Mouse (Mus musculus): ENCODE results near the gene Tmem234. TPM values are rescaled to one million over a fixed set of nuclear protein-coding genes. Genes with fewer than 3 reads are reported as not detected.

Gene Tmem234
- total RNA-seq, 1 experiment from 2014 or later, result 111 TPM

- DNase-seq, result no peak
These were observed 21.8 kb downstream of the Tmem234 start for GRCm38 (mm10) chr4:129622120-129622802.

GRCm38 (mm10) chr4:129622803-129623535, 22.5 kb downstream of the Tmem234 start:
- no peak for DNase-seq

DNA sequence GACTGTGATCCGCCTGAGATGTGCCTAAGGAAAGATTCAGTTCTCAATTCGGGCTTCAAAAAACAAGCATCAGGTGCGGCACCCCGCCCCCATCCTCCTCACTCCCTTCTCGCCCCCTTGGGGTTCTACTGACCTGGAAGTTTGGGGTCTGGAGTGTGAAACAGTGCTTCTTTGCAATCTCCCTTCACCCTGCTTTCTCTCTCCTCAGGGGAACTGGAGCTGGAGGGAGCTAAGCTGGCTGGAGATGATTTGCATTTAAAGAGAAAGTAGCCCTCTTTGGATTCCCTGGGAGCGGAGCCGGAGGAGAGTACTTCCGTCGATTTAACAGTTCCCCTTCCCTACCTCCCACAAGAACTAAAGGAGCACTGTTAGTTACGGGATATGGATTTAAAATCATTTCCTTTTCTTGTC, 23.2 kb downstream of the Tmem234 start, which contains the start of gene Ccdc28b:
Ccdc28b (minus strand) TSS at position 267 of the 411 bp plus-strand sequence.
- DNase-seq, result no peak

DNA sequence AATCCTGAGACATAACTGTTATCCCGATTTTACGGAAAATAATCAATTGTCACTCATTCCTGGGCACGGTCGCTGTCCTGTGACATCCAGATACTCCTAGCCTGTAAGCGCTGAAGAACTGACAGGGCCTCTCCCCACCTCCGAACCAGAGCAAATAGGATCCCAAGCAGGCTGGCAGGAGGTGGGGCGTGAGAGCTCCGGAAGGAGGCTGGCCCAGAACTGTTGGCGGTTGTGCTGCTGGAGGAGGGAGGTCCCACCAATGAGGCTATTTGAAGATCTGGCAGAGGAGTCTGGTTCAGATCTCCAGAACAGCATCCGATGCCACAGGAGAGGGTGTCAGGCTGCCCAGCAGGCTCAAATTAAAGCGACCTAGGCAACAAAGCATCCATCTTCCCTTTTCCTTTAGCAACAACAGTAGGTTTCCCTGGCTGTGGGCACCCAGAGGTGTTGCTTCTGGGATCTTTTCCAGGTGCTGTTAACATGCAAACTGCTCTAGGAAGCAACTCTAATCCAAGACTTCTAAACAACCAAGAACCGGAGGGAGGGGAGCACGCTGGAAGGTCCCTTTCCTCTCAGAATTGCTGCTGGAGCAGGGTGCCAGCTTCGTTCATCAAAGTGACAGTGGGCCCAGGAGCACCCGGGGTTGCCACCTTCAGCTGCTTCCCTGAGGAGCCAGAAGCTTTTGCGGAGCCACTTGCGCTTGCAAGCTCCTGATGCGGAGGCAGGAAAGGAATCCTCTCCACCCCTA, 24.0 kb downstream of the Tmem234 start:
- DNase-seq, result peak; percentile 79

GRCm38 (mm10) chr4:129625029-129625370, 24.5 kb downstream of the Tmem234 start:
- DNase-seq, result peak; percentile 60

DNA sequence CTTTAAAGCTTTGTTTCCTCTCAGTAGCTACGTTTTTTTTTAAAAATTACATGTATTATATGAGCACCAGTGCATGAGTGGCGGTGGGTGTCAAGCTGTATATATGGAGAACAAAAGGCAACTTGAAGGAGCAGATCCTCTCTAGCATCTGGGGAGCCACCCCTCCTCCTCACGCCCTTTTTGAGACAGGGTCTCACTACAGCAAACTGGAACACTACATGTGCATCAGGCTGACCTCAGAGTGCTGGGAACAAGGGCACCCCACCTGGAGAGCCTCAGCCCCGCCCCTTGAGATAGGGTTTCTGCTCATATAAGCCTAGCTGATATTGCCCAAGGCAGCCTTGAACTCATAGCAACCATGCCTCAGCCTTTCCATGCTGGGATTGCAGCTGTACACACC, 25.0 kb downstream of the Tmem234 start:
- no peak for DNase-seq

DNA sequence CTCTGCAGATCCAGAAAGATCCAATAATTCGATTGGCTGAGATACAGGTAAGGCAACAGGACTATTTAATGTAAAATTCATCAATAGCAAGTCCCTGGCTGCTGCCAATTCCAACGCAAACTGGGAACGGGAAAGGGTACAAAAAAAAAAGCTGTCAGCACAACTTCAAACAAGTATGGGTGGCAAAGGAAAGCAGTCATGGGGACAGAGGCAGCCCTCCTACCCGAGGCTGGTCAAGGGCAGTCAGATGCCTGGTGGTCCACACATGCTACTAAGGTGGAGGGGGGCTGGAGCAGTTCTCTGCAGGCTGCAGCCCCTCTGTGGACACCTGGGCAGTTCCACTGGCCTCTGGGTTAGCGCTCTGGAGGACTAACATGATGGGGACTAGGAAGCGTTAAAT, 25.6 kb downstream of the Tmem234 start:
- no peak for DNase-seq

GRCm38 (mm10) chr4:129630944-129631343, 30.5 kb downstream of the Tmem234 start:
- peak; percentile 75 for DNase-seq

GRCm38 (mm10) chr4:129631867-129632266, 31.4 kb downstream of the Tmem234 start:
- DNase-seq, result no peak

DNA sequence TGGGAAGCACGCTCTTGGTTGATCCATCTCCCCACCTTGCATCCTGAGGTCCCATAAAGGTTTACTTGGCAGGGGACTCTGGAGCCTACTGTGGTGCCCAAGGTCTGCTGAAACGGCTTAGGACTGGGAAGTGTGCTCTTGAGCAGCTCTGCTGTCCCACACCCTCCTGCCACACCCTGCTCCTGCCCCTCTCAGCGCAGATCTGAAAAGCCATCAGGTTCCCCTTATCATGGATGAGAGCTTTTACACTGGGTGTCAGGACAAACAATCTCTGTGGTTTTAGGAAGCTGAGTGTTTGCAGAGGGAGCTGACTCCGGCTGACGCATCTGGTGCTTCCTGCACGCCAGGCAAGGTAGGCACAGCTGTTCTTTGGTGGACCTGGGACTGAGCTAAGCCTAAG, 33.4 kb downstream of the Tmem234 start:
- DNase-seq, result no peak

- no peak for DNase-seq
These were observed 38.8 kb downstream of the Tmem234 start for GRCm38 (mm10) chr4:129639221-129639620.

DNA sequence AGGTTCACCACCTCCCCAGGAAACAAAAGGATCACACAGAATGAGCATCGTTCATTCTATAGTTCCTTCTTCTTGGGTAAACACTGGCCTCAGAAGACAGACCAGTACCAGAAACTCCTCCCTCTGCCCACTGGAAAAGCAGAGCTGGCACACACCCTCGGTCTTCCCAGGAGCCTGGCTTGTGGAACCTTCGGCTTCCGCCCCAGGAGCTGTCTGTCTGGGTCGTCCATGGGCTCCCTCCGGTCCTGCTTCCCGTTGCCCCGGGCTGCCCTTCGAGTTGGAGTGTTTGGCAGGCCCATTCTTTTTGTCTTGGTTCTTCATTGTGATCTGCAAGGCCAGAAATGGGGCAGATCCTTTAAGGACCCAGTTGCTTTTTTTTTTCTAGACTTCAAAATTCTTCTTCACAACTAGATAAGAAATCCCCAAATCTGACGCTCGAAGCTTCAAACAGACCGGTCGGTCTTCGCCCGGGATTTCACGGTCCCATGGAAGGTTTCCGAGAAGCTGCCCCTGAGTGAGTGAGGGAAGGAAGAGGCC, 39.7 kb downstream of the Tmem234 start:
- DNase-seq, result peak; percentile 38

DNA sequence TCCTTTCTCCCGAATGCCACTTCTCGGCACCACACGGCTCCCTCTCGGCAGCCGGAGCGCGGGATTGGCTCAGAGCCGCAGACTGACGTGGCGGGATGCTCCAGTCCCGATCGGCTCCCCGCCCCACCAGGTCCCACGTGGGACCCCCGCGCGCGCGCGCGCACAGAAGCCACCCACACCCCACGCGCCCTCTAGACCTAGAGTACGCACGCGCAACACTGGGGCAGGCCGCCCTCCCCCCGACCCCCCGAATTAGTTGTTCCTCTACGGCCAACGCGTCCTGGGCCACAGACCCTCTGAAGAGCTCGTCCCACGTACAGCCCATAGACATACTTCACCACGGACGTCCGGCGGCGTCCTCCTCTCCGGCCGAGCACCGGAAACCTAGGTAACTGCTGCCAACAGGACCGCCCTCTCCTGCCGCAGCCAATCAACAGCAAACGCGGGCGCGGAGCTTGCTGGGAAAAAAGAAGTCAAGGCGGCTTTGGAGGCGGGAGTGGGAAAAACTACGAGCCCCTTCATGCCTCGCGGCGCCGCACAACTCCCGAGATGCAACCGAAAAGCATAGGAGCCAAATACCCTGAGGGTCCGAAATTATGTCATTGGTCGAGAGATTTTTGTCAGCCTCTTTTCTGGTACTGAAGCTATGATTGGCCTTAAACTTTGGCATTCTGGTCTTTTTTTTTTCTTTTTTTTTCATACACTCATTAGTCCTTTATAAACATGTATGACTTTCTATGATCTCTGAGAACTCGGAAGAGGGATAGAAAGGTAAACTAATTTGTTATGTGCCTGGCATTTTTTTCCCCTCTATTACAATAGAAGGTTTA, 40.4 kb downstream of the Tmem234 start, which contains the start of gene Txlna:
Txlna (minus strand) TSS at position 428 of the 830 bp plus-strand sequence.
- peak; percentile 97 for DNase-seq

DNA sequence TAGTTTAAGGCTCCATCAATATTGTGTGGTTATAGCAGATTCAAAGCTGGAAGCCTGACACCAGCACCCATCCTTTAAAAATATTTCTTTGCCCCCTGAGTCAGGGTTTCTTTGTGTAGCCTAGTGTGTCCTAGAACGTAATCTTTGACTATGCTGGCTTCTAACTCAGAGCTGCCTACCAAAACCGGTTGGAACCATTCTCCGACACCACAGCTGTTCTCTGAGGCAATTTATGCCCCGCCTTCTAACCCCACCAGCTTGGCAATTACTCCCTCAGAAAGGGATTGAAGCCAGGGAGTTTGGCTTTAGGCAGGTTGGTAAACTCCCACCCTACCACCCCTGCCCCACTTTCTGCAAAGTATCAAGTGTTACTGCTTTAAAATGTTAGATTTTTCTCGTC, 41.3 kb downstream of the Tmem234 start:
- no peak for DNase-seq

DNA sequence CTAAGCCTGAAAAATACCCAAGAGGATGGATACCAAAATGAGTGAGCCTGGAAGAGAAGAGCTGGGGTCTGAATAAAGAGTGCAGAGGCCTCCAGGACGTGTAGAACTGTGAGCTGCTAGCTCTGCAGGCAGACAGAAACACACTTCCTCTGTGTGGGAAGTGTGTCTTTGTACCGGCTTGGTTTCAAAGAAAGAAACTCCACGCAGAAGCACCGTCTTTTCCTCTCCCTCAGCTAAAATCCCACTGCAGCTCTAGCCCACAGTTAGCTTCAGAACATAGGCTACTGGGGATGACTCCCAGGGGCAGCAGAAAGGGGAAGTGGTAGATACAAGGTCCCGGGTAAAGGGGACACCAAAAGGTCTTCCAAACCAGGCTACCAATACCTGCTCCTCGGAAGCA, 44.7 kb downstream of the Tmem234 start:
- DNase-seq, result no peak

DNA sequence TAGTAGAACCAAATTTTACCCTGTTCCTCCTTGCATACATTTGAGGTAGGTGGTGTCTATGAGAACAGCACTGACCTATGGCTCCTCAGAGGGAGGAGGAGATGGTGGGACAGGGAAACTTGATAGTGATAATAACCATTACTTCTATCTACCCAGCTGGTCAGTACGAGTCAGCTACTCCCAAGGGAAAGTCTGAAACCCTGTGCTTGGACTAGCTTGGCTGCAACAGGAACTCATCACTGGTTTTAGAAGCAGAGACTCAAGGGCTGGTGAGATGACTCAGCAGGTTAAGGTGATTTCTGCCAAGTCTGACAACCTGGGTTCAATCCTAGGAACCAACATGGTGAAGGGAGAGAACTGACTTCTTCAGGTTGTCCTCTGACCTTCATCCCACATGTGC, 48.2 kb downstream of the Tmem234 start:
- no peak for DNase-seq

GRCm38 (mm10) chr4:129650359-129650758, 49.9 kb downstream of the Tmem234 start:
- no peak for DNase-seq

DNA sequence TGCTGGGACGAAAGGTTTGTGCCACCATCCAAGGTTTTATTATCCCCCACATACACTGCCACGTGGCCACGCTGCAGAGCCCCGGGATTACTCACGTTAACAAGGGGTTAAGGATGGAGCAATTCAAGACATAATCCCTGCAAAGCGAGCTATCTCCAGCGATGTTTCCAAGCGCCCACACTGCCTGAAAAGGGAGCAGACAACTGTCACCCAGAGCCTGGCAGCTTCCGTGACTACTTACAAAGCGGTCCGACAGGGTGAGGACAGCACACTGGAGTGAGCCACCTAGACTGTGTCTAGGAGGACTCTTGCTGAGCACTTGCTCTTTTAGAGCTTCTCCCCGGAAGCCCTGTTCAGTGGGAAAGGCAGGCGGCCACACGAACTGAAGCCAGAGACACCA, 54.3 kb downstream of the Tmem234 start:
- DNase-seq, result no peak

GRCm38 (mm10) chr4:129661584-129661983, 61.1 kb downstream of the Tmem234 start:
- no peak for DNase-seq

DNA sequence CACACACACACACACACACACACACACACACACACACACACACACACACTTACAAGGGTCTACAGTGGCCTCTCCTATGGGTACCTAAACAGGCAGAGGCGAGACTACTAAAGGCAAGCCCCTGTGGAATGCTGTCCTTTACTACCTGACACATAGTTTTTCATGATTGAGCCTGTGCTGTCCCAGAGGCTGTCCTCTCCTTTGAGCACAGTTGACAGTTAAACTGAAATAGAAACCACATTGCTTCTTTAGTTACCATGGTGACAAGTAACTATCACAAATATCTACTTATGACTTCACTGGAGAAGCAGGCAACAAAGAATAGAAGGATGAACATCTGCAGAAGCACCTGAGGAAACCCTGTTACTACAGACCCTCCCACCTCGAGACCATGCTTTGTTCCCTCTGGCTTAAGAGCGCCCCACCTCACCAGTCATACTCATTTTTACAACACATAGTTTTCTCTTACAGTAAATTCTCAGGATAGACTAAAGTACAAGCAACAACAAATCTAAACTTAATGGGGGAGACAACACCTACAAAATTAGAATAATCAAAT, 61.9 kb downstream of the Tmem234 start:
- DNase-seq, result no peak

DNA sequence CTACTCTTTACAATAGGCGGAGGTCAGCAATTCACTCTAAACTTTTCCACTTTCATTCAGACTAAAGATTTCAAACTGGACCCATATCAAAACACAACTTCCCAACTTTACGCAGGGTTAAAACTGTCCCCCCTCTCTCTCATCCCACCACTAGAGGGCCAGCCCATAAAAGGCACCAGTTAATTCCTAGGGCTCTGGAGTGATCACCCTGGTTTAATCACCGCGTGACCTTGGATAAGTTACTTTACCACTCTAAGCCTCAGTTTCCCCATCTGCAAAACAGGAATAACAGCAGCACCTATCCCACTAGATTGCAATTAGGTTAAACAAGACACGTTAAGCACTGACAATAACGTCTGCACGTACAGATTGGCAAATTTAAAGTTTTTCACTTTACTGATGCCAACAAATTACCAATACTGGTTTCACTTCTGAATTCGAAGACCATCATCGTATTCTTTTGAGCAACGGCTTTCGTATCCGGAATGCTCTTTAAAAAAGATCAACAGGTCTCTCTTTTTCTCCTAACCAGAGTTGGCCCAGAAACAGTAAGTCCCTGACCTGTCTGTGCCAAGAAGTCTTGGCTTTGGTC, 71.1 kb downstream of the Tmem234 start:
- peak; percentile 34 for DNase-seq
